Mouse (Mus musculus) lung, postnatal 0 days (tissue): Measurements from ENCODE around the gene Ankrd66.

Experiments used
- CTCF ChIP-seq: IDR thresholded peaks from 2 replicates; pipeline ENCODE4 v1.5.1; 2016; ENCODE audit warnings: antibody characterized with exemption, mild to moderate bottlenecking
- EP300 ChIP-seq: IDR thresholded peaks from 2 replicates; pipeline ENCODE4 v1.6.1; 2016; ENCODE audit warnings: antibody characterized with exemption, mild to moderate bottlenecking, control low read depth

- TF ChIP-seq CTCF (no peak), EP300 (no peak)
Measured at GRCm38 (mm10) chr17:43500513-43500912, 42.9 kb downstream of the Ankrd66 start.
